Mouse (Mus musculus): Measurements from ENCODE around the gene Skida1. TPM values are rescaled to one million over a fixed set of nuclear protein-coding genes. Genes with fewer than 3 reads are reported as not detected.

Gene Skida1
- polyA plus RNA-seq, 1 experiment from 2014 or later = 17.9 TPM

Small RNA genes lying within 50 kb of the gene (microRNA-seq; reads per million reads assigned to microRNA genes)
- 14.0 reads per million, percentile 27 among the genes with 10 or more reads in this experiment for gene Mir7655

Other genes starting within 250 kb of the Skida1 start
- not detected in 2 replicates for gene H2al2a, start 52.1 kb downstream of the Skida1 start, polyA plus RNA-seq (2015; fragmentation: Nextera tagmentation; extraction: Ambion mirVana)
- 16.2 and 20.3 TPM in 2 replicates for gene A930004D18Rik, start 11.3 kb downstream of the Skida1 start, polyA plus RNA-seq (2015; fragmentation: Nextera tagmentation; extraction: Ambion mirVana)
- 73.5 and 75.3 TPM in 2 replicates for gene Mllt10, start 6.2 kb upstream of the Skida1 start, polyA plus RNA-seq (2015; fragmentation: Nextera tagmentation; extraction: Ambion mirVana)